Mouse (Mus musculus) cerebellum, postnatal 25 days (tissue): Measurements from ENCODE around the gene Tssk2.

ENCODE experiments used
- DNase-seq, 2 experiments: peaks; one replicate each; pipeline ENCODE4 v3.0.0; 2021; ENCODE audit warnings: mixed read lengths in 2 of 2

Gene Tssk2

DNA sequence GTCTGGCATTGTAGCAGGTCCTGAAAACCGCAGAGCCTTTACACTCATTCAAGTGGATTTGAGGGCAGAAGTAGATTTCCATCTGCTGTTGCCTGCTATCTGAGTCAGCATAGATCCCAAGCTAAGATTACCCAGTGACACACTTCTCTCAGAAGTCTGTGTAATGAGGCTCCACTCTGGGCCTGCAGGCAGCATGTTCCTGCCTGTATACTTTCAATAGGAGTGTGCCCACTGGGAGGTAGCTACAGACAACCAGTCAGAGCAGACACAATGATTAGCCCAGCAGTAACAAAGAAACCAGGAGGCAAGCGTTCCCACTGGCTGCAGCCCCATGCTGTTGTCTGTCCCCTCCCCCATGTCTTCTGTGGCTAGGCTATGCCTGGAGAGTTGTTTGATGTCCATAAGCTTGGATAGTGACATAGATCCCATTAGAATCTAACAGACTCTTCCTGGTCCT, 51.0 kb downstream of the Tssk2 start:
- DNase-seq: no peak
